Mouse (Mus musculus) C3H10T1/2 (cell line): ENCODE measurements around the gene Cnot10. TPM values are rescaled to one million over a fixed set of nuclear protein-coding genes. Genes with fewer than 3 reads are reported as not detected.

Experiments
- polyA plus RNA-seq, 2 experiments: library from polyadenylated mRNA; unstranded; fragments of >200 nt; fragmentation: generic; extraction: Trizol; gene quantifications; one replicate each; pipeline ENCODE4 v1.2.1; 2012; ENCODE audit warnings: missing spikeins in 2 of 2

Gene Cnot10
- 10 to 100 TPM in 1 of 2 experiments, 1 to 10 TPM in 1; 8.4 to 30.7 TPM for polyA plus RNA-seq

DNA sequence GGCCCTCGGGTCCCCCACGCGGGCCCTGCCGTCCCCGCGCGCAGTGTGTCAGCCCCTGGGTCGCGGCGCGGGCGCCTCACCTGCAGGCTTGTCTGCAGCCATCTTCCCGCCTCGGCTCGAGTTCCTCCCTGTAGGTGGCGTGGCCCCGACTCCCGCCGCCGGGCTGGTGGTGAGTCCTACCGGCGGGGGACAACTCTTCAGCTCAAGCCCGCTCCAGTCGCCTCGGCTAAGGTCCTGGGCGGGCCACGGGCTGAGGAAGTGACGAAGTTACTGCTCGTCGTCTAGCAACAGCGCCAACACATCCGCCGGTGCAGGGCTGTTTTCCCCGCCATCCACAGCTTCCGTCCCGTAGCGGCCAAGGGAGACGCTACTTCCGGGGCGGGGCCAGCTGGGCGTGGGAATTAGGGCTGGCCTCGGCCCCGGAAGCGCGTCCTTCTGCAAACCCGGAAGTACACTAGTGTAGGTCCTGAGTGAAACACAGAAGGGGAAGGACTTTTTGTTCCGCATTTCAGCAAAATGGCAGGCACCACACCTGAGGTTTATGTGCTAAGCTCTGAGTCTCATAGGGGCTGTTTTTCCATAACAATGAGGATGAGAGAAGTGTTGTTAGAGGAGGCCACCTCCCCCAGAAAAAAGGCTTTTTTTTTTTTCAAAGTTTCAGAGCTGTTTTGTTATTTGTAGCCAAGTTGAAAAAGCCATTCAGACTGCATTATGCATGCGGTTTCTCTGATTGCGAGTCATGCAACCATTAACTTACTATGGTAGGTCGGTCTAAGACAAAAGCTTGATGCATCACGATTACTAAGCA is at the start of gene Cnot10:
TSS of gene Cnot10 (minus strand) at position 346 of the 808 bp plus-strand sequence.

GRCm38 (mm10) chr9:114688252-114688952 is 48.4 kb upstream of the Cnot10 start, which contains the start of gene Dync1li1:
TSS of gene Dync1li1 (plus strand) at chr9:114688790.

GRCm38 (mm10) chr9:114563761-114564606 is 76.0 kb downstream of the Cnot10 start, which contains the start of gene Trim71:
TSS of gene Trim71 (minus strand) at chr9:114564369.

Other genes with a start within 250 kb of the Cnot10 start
- gene Crtap, start 249.5 kb downstream of the Cnot10 start, polyA plus RNA-seq, result 100 to 1,000 TPM; 155 to 278 TPM
- gene Glb1, start 239.1 kb downstream of the Cnot10 start, polyA plus RNA-seq, result 10 to 100 TPM; 15.7 to 50.5 TPM
- gene Tmppe, start 239.1 kb downstream of the Cnot10 start, polyA plus RNA-seq, result 1 to 10 TPM in 1 of 2 experiments, under 1 TPM in 1; 0.36 to 1.5 TPM
- gene Ccr4, start 135.3 kb downstream of the Cnot10 start, polyA plus RNA-seq, result not detected
- gene C130032M10Rik, start 124.5 kb downstream of the Cnot10 start, polyA plus RNA-seq, result not detected
- gene Trim71, start 75.8 kb downstream of the Cnot10 start, polyA plus RNA-seq, result not detected
- 10 to 100 TPM in 1 of 2 experiments, 1 to 10 TPM in 1; 3.0 to 22.2 TPM for gene Dync1li1, start 48.6 kb upstream of the Cnot10 start, polyA plus RNA-seq
- 1 to 10 TPM in 1 of 2 experiments, under 1 TPM in 1; 0.66 to 9.0 TPM for gene Cmtm6, start 90.9 kb upstream of the Cnot10 start, polyA plus RNA-seq
- gene Cmtm7, start 141.7 kb upstream of the Cnot10 start, polyA plus RNA-seq, result 10 to 100 TPM; 78.2 to 85.5 TPM
- not detected for gene Cmtm8, start 204.0 kb upstream of the Cnot10 start, polyA plus RNA-seq